Mouse (Mus musculus): Measurements from ENCODE around the gene Spaar. TPM values are rescaled to one million over a fixed set of nuclear protein-coding genes. Genes with fewer than 3 reads are reported as not detected.

Gene Spaar
- polyA plus RNA-seq, 1 experiment from 2014 or later = 0.06 TPM

DNA sequence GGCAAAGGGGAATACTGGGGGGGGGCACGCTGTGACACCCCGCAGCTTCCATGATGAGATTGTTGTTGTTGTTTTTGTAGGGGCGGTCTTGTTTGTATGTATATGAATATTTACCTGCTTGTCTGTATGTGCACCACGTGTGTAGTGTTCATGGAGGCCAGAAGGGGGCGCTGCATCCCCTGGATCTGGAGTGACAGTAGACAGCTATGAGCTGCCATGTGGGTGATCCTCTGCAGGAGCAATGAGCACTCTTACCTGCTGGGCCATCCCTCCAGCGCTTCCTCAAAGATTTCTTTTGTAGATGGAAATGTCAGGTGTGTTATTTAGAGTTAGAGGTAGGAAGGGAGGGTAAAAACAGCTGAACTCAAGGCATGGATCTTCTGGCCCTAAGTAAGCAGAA is 26.4 kb upstream of the Spaar start:
- Histone ChIP-seq H3K9ac (ENCODE audit: low read length) (no peak overlapping the region), H3K27me3 (ENCODE audit: control insufficient read depth, insufficient read depth, low read length) (no peaks in the 10 kb centered on the region), H3K9me3 (replicated peaks; ENCODE audit: control insufficient read depth, low read length) (no peaks in the 10 kb centered on the region), H3K36me3 (ENCODE audit: control insufficient read depth, insufficient read depth, low read length) (no peaks in the 10 kb centered on the region), H3K4me1 (ENCODE audit: control insufficient read depth, insufficient read depth, low read length) (no peaks in the 10 kb centered on the region), H3K4me3 (replicated peaks; ENCODE audit: low read length) (no peak overlapping the region), H3K27ac (ENCODE audit: low read length) (no peak overlapping the region), H3K4me2 (ENCODE audit: low read depth, low read length) (no peak overlapping the region)
- 79% methylated on average over 6 of the region's 6 CpGs for WGBS
- ATAC-seq (ENCODE audit: insufficient read depth, low FRiP score) = no peak

- no peak for ATAC-seq (ENCODE audit: insufficient read depth, low FRiP score)
- 67% methylated on average over 8 of the region's 8 CpGs for WGBS
- no peak overlapping the region for H3K4me2 ChIP-seq (ENCODE audit: low read depth, low read length)
- no peaks in the 10 kb centered on the region for H3K36me3 ChIP-seq (ENCODE audit: control insufficient read depth, insufficient read depth, low read length)
- H3K4me1 ChIP-seq (ENCODE audit: control insufficient read depth, insufficient read depth, low read length) = no peaks in the 10 kb centered on the region
- H3K27me3 ChIP-seq (ENCODE audit: control insufficient read depth, insufficient read depth, low read length) = no peaks in the 10 kb centered on the region
- H3K9ac ChIP-seq (ENCODE audit: low read length) = no peak overlapping the region
- H3K9me3 ChIP-seq (replicated peaks; ENCODE audit: control insufficient read depth, low read length) = no peaks in the 10 kb centered on the region
- H3K27ac ChIP-seq (ENCODE audit: low read length) = no peak overlapping the region
- no peak overlapping the region for H3K4me3 ChIP-seq (replicated peaks; ENCODE audit: low read length)
These were observed 26.0 kb upstream of the Spaar start for GRCm38 (mm10) chr4:43703851-43704250.

GRCm38 (mm10) chr4:43705991-43706390 is 23.8 kb upstream of the Spaar start:
- H3K27me3 ChIP-seq (ENCODE audit: control insufficient read depth, insufficient read depth, low read length) = no peaks in the 10 kb centered on the region
- H3K4me1 ChIP-seq (ENCODE audit: control insufficient read depth, insufficient read depth, low read length) = no peaks in the 10 kb centered on the region
- no peak overlapping the region for H3K27ac ChIP-seq (ENCODE audit: low read length)
- no peaks in the 10 kb centered on the region for H3K36me3 ChIP-seq (ENCODE audit: control insufficient read depth, insufficient read depth, low read length)
- no peaks in the 10 kb centered on the region for H3K9me3 ChIP-seq (replicated peaks; ENCODE audit: control insufficient read depth, low read length)
- WGBS = 73% methylated on average over 13 of the region's 13 CpGs
- H3K9ac ChIP-seq (ENCODE audit: low read length) = no peak overlapping the region
- ATAC-seq (ENCODE audit: insufficient read depth, low FRiP score) = no peak; the same call in 1 of the 2 replicates
- no peak overlapping the region for H3K4me2 ChIP-seq (ENCODE audit: low read depth, low read length)
- no peak overlapping the region for H3K4me3 ChIP-seq (replicated peaks; ENCODE audit: low read length)

DNA sequence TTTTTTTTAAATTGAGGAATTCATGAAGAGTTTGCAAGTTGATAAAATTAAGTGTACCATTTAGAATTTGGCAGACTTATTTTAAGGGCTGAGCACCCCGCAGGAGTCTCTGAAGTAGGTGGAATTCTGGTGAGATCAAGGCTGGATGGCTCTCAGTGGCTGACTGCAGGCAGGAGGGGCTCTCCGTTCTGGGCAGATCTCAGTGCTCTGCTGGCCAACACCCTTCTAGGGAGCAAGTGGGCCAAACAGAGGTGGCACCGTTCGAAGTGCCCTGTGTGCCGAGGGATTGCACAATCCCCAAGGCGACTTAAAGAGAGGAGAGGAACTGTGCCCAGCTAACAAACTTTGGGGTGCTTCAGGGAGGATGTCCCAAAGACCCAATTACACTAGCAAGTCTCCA is 20.0 kb upstream of the Spaar start, which contains the start of gene Olfr71:
Gene Olfr71, minus strand, starts transcription at position 387 of the 400 bp plus-strand sequence.
- no peak for ATAC-seq (ENCODE audit: insufficient read depth, low FRiP score)
- no peak within 1 kb of the TSS for H3K27ac ChIP-seq (ENCODE audit: low read length)
- H3K9ac ChIP-seq (ENCODE audit: low read length) = no peak within 1 kb of the TSS
- H3K36me3 ChIP-seq (ENCODE audit: control insufficient read depth, insufficient read depth, low read length) = no peaks in the 10 kb centered on the region
- 69% methylated on average over 6 of the region's 6 CpGs for WGBS
- H3K4me3 ChIP-seq (replicated peaks; ENCODE audit: low read length) = no peak within 1 kb of the TSS
- no peaks in the 10 kb centered on the region for H3K9me3 ChIP-seq (replicated peaks; ENCODE audit: control insufficient read depth, low read length)
- no peaks in the 10 kb centered on the region for H3K4me1 ChIP-seq (ENCODE audit: control insufficient read depth, insufficient read depth, low read length)
- no peaks in the 10 kb centered on the region for H3K27me3 ChIP-seq (ENCODE audit: control insufficient read depth, insufficient read depth, low read length)
- H3K4me2 ChIP-seq (ENCODE audit: low read depth, low read length) = no peak within 1 kb of the TSS

GRCm38 (mm10) chr4:43711821-43712220 is 18.0 kb upstream of the Spaar start:
- no peak for ATAC-seq (ENCODE audit: insufficient read depth, low FRiP score)
- H3K4me1 ChIP-seq (ENCODE audit: control insufficient read depth, insufficient read depth, low read length) = no peaks in the 10 kb centered on the region
- no peak overlapping the region for H3K27ac ChIP-seq (ENCODE audit: low read length)
- no peaks in the 10 kb centered on the region for H3K36me3 ChIP-seq (ENCODE audit: control insufficient read depth, insufficient read depth, low read length)
- no peaks in the 10 kb centered on the region for H3K27me3 ChIP-seq (ENCODE audit: control insufficient read depth, insufficient read depth, low read length)
- H3K9ac ChIP-seq (ENCODE audit: low read length) = no peak overlapping the region
- H3K4me2 ChIP-seq (ENCODE audit: low read depth, low read length) = no peak overlapping the region
- H3K4me3 ChIP-seq (replicated peaks; ENCODE audit: low read length) = no peak overlapping the region
- no peaks in the 10 kb centered on the region for H3K9me3 ChIP-seq (replicated peaks; ENCODE audit: control insufficient read depth, low read length)
- 1% methylated on average over 2 of the region's 2 CpGs for WGBS

- H3K4me3 ChIP-seq (replicated peaks; ENCODE audit: low read length) = no peak overlapping the region
- H3K36me3 ChIP-seq (ENCODE audit: control insufficient read depth, insufficient read depth, low read length) = no peaks in the 10 kb centered on the region
- WGBS = 38% methylated on average over 7 of the region's 7 CpGs
- no peaks in the 10 kb centered on the region for H3K4me1 ChIP-seq (ENCODE audit: control insufficient read depth, insufficient read depth, low read length)
- H3K27ac ChIP-seq (ENCODE audit: low read length) = no peak overlapping the region
- H3K27me3 ChIP-seq (ENCODE audit: control insufficient read depth, insufficient read depth, low read length) = no peaks in the 10 kb centered on the region
- H3K4me2 ChIP-seq (ENCODE audit: low read depth, low read length) = no peak overlapping the region
- no peak overlapping the region for H3K9ac ChIP-seq (ENCODE audit: low read length)
- ATAC-seq (ENCODE audit: insufficient read depth, low FRiP score) = 0 out of 2 replicates have a peak, but pooled peaks have one; percentile 33
- H3K9me3 ChIP-seq (replicated peaks; ENCODE audit: control insufficient read depth, low read length) = no peaks in the 10 kb centered on the region
These were observed 16.1 kb upstream of the Spaar start for GRCm38 (mm10) chr4:43713652-43714219.

DNA sequence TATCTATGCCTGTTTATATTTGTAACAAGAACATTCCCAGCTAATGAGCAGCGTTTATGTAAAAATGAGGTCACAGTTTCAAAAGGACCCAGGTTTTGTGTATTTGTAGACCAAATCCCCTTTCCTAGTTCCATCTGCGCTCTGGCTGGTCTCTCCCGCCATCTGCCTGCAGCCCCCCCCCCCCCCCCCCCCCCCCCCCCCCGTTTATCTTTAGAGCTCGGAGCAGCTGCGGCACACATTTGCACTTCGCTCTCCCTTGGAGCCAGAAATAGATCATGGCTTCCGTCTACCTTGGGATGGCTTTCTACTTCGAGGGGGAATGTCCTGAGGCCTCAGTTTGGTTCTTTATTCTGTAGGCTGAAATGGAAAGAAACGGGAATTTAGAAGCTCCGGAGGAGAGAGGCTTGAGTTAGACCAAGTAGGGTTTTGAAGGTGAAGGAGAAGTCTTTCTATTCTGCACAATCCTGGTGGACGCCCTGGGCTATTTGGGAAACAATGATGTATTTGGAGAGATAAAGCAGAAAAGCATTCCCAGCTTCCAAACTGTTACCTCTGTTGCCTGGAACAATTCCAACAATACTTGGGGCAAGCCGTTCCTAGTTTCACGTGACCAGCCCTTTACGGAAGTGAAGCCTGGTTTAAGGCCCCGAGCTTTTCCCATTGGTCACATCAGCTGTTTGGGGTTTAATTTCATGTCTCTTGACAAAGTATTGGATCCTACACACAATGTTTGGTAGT is 9.2 kb upstream of the Spaar start:
- no peaks in the 10 kb centered on the region for H3K36me3 ChIP-seq (ENCODE audit: control insufficient read depth, insufficient read depth, low read length)
- H3K4me2 ChIP-seq (ENCODE audit: low read depth, low read length) = no peak overlapping the region
- peak overlapping the region; percentile 66; the same call in 1 of the 2 replicates for H3K27ac ChIP-seq (ENCODE audit: low read length)
- H3K9me3 ChIP-seq (replicated peaks; ENCODE audit: control insufficient read depth, low read length) = no peaks in the 10 kb centered on the region
- H3K4me3 ChIP-seq (replicated peaks; ENCODE audit: low read length) = no peak overlapping the region
- WGBS = 40% methylated on average over 15 of the region's 16 CpGs
- no peaks in the 10 kb centered on the region for H3K27me3 ChIP-seq (ENCODE audit: control insufficient read depth, insufficient read depth, low read length)
- H3K4me1 ChIP-seq (ENCODE audit: control insufficient read depth, insufficient read depth, low read length) = no peaks in the 10 kb centered on the region
- no peak overlapping the region for H3K9ac ChIP-seq (ENCODE audit: low read length)
- ATAC-seq (ENCODE audit: insufficient read depth, low FRiP score) = no peak

GRCm38 (mm10) chr4:43722191-43722590 is 7.6 kb upstream of the Spaar start:
- H3K36me3 ChIP-seq (ENCODE audit: control insufficient read depth, insufficient read depth, low read length) = no peaks in the 10 kb centered on the region
- ATAC-seq (ENCODE audit: insufficient read depth, low FRiP score) = no peak
- WGBS = 83% methylated on average over 4 of the region's 4 CpGs
- no peaks in the 10 kb centered on the region for H3K27me3 ChIP-seq (ENCODE audit: control insufficient read depth, insufficient read depth, low read length)
- no peak overlapping the region for H3K4me2 ChIP-seq (ENCODE audit: low read depth, low read length)
- peaks cover 10% of the 10 kb centered on the region for H3K4me1 ChIP-seq (ENCODE audit: control insufficient read depth, insufficient read depth, low read length)
- no peak overlapping the region for H3K27ac ChIP-seq (ENCODE audit: low read length)
- no peak overlapping the region for H3K4me3 ChIP-seq (replicated peaks; ENCODE audit: low read length)
- no peak overlapping the region for H3K9ac ChIP-seq (ENCODE audit: low read length)
- H3K9me3 ChIP-seq (replicated peaks; ENCODE audit: control insufficient read depth, low read length) = no peaks in the 10 kb centered on the region

DNA sequence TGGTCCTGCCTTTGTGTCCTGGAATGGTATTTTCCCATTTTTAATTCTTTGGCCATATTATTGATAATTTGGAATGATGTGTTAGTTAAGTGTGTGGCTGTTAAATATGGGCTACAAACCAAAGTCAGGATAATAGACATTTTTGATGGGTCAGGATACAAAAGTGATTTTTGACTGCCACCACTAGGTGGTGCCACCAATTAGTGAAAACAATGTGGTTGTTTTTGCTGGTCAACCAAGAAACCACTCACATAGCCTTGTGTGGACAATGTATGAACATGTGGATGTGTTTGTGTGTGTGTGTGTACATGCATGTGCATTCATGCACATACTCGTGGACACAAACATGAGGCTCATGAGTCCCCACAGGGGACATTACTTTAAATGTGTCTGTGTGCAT is 5.1 kb upstream of the Spaar start:
- Histone ChIP-seq H3K27me3 (ENCODE audit: control insufficient read depth, insufficient read depth, low read length) (no peaks in the 10 kb centered on the region), H3K27ac (ENCODE audit: low read length) (no peak overlapping the region), H3K9me3 (replicated peaks; ENCODE audit: control insufficient read depth, low read length) (no peaks in the 10 kb centered on the region), H3K4me3 (replicated peaks; ENCODE audit: low read length) (no peak overlapping the region), H3K4me2 (ENCODE audit: low read depth, low read length) (no peak overlapping the region), H3K4me1 (ENCODE audit: control insufficient read depth, insufficient read depth, low read length) (peaks cover 36% of the 10 kb centered on the region), H3K9ac (ENCODE audit: low read length) (no peak overlapping the region), H3K36me3 (ENCODE audit: control insufficient read depth, insufficient read depth, low read length) (no peaks in the 10 kb centered on the region)
- 25% methylated on average over 1 of the region's 1 CpGs for WGBS
- no peak for ATAC-seq (ENCODE audit: insufficient read depth, low FRiP score)

All from stomach, embryonic 16.5 days (tissue).